Mouse (Mus musculus) heart, adult 8-10 months (tissue): Measurements from ENCODE around the gene Sh3glb1. TPM values are rescaled to one million over a fixed set of nuclear protein-coding genes. Genes with fewer than 3 reads are reported as not detected.

Experiments used
- DNase-seq: peaks from one replicate; pipeline ENCODE4 v3.0.0; 2022; ENCODE audit warnings: low spot score
- total RNA-seq, 4 experiments: library from RNA; stranded (reverse); gene quantifications; 2 replicates each; pipeline ENCODE4 v1.2.4; 2022

Sh3glb1 gene
- total RNA-seq, 4 experiments from 2014 or later, result 329 to 372 (median 356) TPM

DNA sequence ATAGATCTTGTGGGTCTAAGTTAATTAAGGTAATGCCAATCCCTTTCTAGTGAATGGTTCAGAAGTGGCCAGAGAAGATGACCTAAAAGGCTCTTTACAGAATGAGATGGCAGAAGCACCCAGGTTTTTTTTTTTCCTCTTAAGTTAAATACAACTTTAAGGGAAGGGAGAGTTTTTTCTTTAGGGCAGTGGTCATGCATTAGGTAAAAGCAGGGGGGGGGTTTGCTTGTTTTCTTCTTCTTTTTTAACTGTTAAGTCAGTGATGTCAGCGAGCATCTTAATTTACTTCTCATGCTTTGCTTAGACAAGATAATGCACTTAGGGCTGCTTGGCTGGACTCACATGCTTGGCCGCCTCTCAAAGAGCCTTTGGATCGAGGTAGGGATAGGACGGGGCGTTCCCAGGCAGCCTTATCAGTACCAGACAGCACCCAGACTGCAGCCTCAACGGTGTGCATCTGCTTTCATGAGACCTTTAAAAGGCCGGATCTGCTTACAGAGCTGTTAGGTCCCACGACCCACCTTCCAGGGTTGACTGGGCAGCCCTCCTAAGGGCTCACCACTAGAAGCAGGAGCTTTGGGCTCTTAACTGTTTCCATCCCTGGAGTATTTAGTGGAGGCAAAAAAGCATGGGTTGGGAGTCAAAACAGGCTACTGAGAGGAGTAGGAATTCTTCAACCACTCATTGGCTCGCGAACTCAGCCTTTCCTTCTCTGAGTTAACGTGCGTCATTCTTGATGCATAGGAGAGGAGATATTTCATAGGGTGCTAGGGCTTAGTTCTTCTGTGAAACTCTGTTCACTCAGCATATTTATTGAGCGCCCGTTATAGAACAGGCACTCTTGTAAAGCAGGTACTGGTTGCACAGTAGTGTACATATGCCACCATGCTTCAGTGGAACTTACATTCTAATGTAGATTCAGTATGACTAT, 49.9 kb downstream of the Sh3glb1 start:
- no peak for DNase-seq

DNA sequence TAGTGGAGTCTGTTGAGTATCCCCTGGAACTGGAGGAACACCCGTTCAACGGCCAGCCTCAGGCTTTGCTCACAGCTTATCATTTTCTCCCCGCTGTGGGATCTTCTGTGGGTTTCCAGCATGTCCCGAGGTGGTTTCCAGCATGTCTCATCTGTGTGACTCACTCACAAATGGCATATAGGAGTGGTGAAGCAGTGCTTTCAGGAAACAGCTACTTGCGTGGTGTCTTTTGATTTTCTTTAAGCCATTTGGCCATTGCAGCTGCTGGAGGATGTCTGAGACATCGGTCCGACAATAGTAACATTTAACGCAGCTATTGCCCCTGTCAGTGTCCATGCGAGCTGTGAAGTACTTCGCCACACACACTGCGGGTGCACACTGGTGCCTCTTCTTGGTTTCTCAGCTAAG, 50.7 kb downstream of the Sh3glb1 start:
- DNase-seq, result no peak

- no peak for DNase-seq
Observed at GRCm38 (mm10) chr3:144668949-144669348, 51.2 kb downstream of the Sh3glb1 start.

GRCm38 (mm10) chr3:144668039-144668438, 52.1 kb downstream of the Sh3glb1 start:
- no peak for DNase-seq

GRCm38 (mm10) chr3:144664363-144665299, 55.5 kb downstream of the Sh3glb1 start:
- DNase-seq, result peak; percentile 46

DNA sequence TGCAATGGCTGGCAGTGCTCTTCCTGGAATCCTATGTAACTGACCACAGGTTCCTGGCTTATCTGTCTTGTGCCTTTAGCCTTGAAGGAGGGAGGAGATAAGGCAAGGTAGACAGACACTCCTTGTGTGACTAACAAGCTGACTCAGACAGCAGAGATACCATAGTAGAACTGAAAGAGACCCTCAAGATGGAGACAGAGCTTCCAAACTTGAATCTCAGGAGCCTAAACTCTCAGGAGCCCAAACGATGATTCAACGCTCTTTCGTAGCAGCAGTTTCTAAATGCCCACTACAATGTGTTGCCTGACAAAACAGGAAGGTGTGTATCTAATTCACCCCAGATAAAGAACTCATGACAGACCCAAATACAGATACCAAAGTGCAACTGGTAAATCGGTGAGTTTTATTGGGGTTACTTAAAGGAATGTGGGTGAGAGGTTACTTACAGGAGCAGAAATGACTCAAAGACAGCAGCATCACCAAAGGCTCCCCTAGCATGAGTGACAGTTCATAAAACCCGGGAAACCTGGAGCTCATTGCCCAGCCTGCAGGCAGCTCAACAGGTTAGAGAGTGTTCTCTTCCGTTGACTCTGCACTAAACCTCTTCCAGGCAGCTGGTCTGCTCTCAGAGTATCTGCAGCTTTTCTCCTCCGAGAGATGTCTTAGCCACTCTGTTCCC, 56.6 kb downstream of the Sh3glb1 start:
- DNase-seq, result no peak

GRCm38 (mm10) chr3:144662215-144662852, 57.8 kb downstream of the Sh3glb1 start:
- no peak for DNase-seq

GRCm38 (mm10) chr3:144661439-144661838, 58.7 kb downstream of the Sh3glb1 start:
- DNase-seq, result no peak

DNA sequence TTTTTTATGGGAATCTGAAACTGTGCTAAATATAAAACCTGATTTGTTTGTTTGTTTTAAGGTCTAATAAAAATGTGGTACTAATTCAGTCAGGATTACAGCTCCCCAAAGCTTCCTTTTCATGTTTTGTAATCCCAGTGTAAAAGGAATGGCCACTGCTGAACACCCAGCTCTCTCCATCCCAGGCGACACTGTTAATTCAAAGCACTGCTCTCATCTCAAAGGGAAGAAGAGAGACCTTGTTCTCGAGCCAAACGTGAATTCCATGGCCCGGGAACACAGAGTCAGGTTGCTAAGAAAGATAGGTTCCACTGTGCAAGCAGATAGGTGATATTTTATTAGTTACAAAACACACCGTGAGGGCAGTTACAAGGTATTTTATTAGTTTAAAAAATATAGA, 75.9 kb downstream of the Sh3glb1 start:
- DNase-seq, result no peak

- peak; percentile 84 for DNase-seq
Observed at GRCm38 (mm10) chr3:144643301-144643871, 76.7 kb downstream of the Sh3glb1 start.

GRCm38 (mm10) chr3:144642141-144642540, 78.0 kb downstream of the Sh3glb1 start:
- DNase-seq, result no peak

- no peak for DNase-seq
Observed at GRCm38 (mm10) chr3:144640033-144640432, 80.1 kb downstream of the Sh3glb1 start.

DNA sequence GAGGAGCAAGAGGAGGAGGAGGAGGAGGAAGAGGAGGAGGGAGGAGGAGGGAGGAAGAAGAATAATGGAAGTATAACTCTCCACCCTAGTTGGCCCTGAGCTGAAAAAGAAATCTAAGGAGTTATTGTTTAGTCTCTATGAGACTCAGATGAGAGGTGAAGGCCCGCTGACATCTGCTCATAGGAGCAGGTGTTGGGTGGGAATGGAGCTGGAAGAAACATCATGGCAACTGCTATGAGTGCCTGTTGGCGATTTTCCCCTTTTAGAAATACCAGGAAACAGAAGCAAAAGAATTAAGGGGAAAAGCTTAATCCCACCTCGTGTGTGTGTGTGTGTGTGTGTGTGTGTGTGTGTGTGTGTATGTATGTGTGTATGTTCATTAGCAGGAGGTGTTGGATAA, 80.7 kb downstream of the Sh3glb1 start:
- no peak for DNase-seq

DNA sequence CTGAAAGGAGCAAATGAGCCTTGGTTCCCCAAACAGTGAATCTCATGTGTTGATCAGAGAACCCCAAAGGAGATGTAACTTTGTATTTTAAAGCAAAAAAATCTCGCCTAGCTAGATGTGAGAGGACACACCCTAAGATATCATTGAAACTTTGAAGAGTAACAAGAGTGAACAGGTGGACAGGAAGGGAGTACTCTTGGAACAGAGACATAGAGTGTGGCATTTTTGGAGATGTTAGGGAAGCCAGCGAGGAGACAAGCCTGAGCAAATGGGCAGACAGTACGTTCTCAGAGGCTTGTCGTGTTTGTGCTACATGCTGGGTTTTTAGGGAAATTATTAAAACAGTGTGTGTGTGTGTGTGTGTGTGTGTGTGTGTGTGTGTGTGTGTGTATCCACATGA, 82.0 kb downstream of the Sh3glb1 start:
- no peak for DNase-seq

- no peak for DNase-seq
Observed at GRCm38 (mm10) chr3:144635236-144635635, 84.9 kb downstream of the Sh3glb1 start.

Other genes starting within 250 kb of the Sh3glb1 start
- 1 to 10 TPM; 6.7 to 9.6 (median 7.6) TPM for gene Hs2st1, start 150.2 kb downstream of the Sh3glb1 start, total RNA-seq
- gene Selenof, start 150.0 kb downstream of the Sh3glb1 start, total RNA-seq, result 100 to 1,000 TPM; 133 to 136 (median 134) TPM
- gene Clca3a1, start 40.6 kb upstream of the Sh3glb1 start, total RNA-seq, result 1 to 10 TPM in 1 of 4 experiments, under 1 TPM in 3; 0.66 to 1.3 (median 0.76) TPM
- under 1 TPM in 3 of 4 experiments, not detected in 1; 0.09 to 0.41 (median 0.20) TPM for gene Clca3a2, start 99.2 kb upstream of the Sh3glb1 start, total RNA-seq
- gene Clca3b, start 129.0 kb upstream of the Sh3glb1 start, total RNA-seq, result not detected
- not detected for gene Clca4b, start 212.2 kb upstream of the Sh3glb1 start, total RNA-seq